Mouse (Mus musculus): ENCODE data around the gene Iqschfp.

GRCm38 (mm10) chr3:68092108-68092507 lies 200.1 kb downstream of the Iqschfp start:
- no peak for TF ChIP-seq CTCF (IDR thresholded peaks at IDR 0.05; ENCODE audit: borderline replicate concordance, extremely low read depth, insufficient read depth, insufficient read length)
- TF ChIP-seq POLR2A (IDR thresholded peaks at IDR 0.05; ENCODE audit: borderline replicate concordance, extremely low read depth, insufficient read depth, insufficient read length, poor library complexity, severe bottlenecking): no peak

Data from brain, embryonic 14.5 days (tissue).